Mouse (Mus musculus) bone marrow, adult 2 months (tissue): ENCODE data around the gene Gm28043.

ENCODE experiments used
- CTCF ChIP-seq: fragments of 200-500 bp; IDR thresholded peaks from 2 replicates; pipeline ENCODE4 v1.5.1; 2011; ENCODE audit warnings: low read length, control low read depth; ENCODE audit not compliant: control insufficient read depth, insufficient read depth
- POLR2A ChIP-seq: fragments of 200-500 bp; IDR thresholded peaks from 2 replicates; pipeline ENCODE4 v1.6.1; 2011; ENCODE audit warnings: low read depth, mild to moderate bottlenecking, control low read depth, low read length, borderline replicate concordance; ENCODE audit not compliant: control insufficient read depth

DNA sequence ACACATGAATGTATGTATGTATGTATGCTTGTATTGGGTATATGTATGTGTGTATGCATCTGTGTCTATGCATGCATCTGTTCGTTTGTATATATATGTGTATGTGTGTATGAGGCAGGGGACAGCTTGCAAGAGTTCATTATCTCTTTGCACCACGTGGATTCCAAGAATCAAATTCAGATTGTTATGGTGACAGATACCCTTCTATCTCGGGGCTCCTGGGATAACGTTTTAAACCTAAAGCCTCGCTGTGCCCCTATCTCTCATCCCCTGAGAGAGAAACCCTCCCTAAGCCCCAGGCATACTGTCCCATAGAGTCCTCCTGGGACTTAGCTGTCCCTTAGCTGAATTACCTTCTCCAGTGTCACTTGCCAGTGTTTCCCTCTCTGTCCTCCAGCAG lies 31.1 kb upstream of the Gm28043 start:
- TF ChIP-seq POLR2A (no peak), CTCF (no peak)
